Mouse (Mus musculus) MEL-GATA-1-ER (cell line): ENCODE measurements around the gene Smim17.
A peak's percentile ranks its signal among the peaks of the same experiment; 100 is the strongest.
"Not testable (repeated sequence)": the region's sequence is repeated elsewhere in the genome, so short reads cannot be mapped to it uniquely, and the experiment has no call there.

Experiments used
- DNase-seq: peaks from one replicate; pipeline ENCODE4 v3.0.0-alpha.2; 2012; ENCODE audit warnings: low read depth; ENCODE audit errors: extremely low read depth

Gene Smim17

GRCm38 (mm10) chr7:6414626-6415441 lies 16.3 kb downstream of the Smim17 start:
- DNase-seq = no peak

- DNase-seq = no peak
These were observed 16.9 kb downstream of the Smim17 start for GRCm38 (mm10) chr7:6415442-6415787.

- DNase-seq = no peak
These were observed 21.4 kb downstream of the Smim17 start for GRCm38 (mm10) chr7:6419894-6420293.

- no peak for DNase-seq
These were observed 30.9 kb downstream of the Smim17 start for GRCm38 (mm10) chr7:6429381-6429780.

GRCm38 (mm10) chr7:6430342-6430741 lies 31.8 kb downstream of the Smim17 start:
- DNase-seq = peak; percentile 6

- no peak for DNase-seq
These were observed 39.9 kb downstream of the Smim17 start, which contains the start of gene Olfr1344 for GRCm38 (mm10) chr7:6438388-6438787. TSS of gene Olfr1344 (plus strand) at chr7:6438688.

GRCm38 (mm10) chr7:6441173-6441572 lies 42.7 kb downstream of the Smim17 start:
- DNase-seq = no peak

GRCm38 (mm10) chr7:6447771-6448170 lies 49.3 kb downstream of the Smim17 start:
- DNase-seq = no peak

GRCm38 (mm10) chr7:6455868-6456267 lies 57.4 kb downstream of the Smim17 start, which contains the start of gene Olfr1336:
TSS of gene Olfr1336 (plus strand) at chr7:6456168.
- DNase-seq = no peak

- no peak for DNase-seq
These were observed 57.9 kb downstream of the Smim17 start for GRCm38 (mm10) chr7:6456399-6456798.

- DNase-seq = no peak
These were observed 68.4 kb downstream of the Smim17 start, which contains the start of gene Olfr1346 for GRCm38 (mm10) chr7:6466951-6467350. TSS of gene Olfr1346 (plus strand) at chr7:6467101.

GRCm38 (mm10) chr7:6477633-6478032 lies 79.1 kb downstream of the Smim17 start:
- DNase-seq = not testable (repeated sequence)
